Mouse (Mus musculus): ENCODE data around the gene Mitf.

GRCm38 (mm10) chr6:97985658-97986057, 178.8 kb downstream of the Mitf start:
- TF ChIP-seq POLR2A (IDR thresholded peaks at IDR 0.05; ENCODE audit: borderline replicate concordance, extremely low read depth, low read depth, low read length) = no peak
- TF ChIP-seq CTCF (IDR thresholded peaks at IDR 0.05; ENCODE audit: insufficient read depth, low read length) = no peak
